Mouse (Mus musculus) testis, adult 2 months (tissue): ENCODE measurements at regions not wholly inside any gene's neighbourhood (a gene's known extent, or its start where the extent isn't known, plus 50 kb on each side); places are given as distances from the start of the nearest gene placed in this dataset.

ENCODE experiments used
- CTCF ChIP-seq: fragments of 200-500 bp; IDR thresholded peaks from 2 replicates; pipeline ENCODE4 v1.5.1; 2012; ENCODE audit warnings: low read depth, mild to moderate bottlenecking, inconsistent platforms, low read length, moderate library complexity; ENCODE audit not compliant: control insufficient read depth, insufficient read depth, insufficient replicate concordance
- POLR2A ChIP-seq: fragments of 200-500 bp; IDR thresholded peaks from 2 replicates; pipeline ENCODE4 v1.6.1; 2012; ENCODE audit warnings: low read depth, mild to moderate bottlenecking, inconsistent platforms, low read length, moderate library complexity; ENCODE audit not compliant: control insufficient read depth

DNA sequence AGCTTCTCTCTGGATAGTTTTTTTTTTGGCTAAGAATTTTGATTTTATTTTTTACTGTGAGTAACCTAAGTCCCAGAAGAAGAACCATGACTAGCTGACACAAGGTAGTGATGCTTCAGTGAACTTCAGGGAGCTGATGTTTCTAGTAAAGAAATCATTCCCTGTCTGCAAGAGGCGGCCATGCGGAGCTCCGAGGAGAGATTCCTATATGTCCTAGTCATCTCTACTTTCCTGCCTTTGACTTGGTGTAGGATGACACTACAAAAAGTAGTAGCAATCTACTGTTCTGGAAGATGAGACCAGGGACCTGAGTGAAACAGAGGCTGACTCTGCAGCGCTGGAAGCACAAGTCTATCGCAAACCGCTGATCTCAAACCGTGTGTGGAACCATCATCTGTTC is 141.9 kb upstream of the Ube2e3 start:
- no peak for TF ChIP-seq POLR2A
- no peak for TF ChIP-seq CTCF
